Mouse (Mus musculus) heart, adult 2 months (tissue): ENCODE results near the gene Sema3b. TPM values are rescaled to one million over a fixed set of nuclear protein-coding genes. Genes with fewer than 3 reads are reported as not detected.

Experiments
- DNase-seq, 2 experiments: peaks; one replicate each; pipeline ENCODE4 v3.0.0; 2021
- H3K27ac ChIP-seq: fragments of 200-600 bp; 2 replicates; pipeline ENCODE4 v1.8.1; 2022
- H3K27me3 ChIP-seq: fragments of 200-500 bp; 2 replicates; pipeline ENCODE4 v1.6.1; 2012; ENCODE audit warnings: mild to moderate bottlenecking, low read length, inconsistent platforms, mixed read lengths; ENCODE audit not compliant: control insufficient read depth, insufficient read depth
- H3K36me3 ChIP-seq: fragments of 200-500 bp; 2 replicates; pipeline ENCODE4 v1.6.1; 2012; ENCODE audit warnings: low read length, inconsistent platforms; ENCODE audit not compliant: control insufficient read depth, insufficient read depth
- H3K4me1 ChIP-seq: fragments of 200-500 bp; 2 replicates; pipeline ENCODE4 v1.6.1; 2011; ENCODE audit warnings: low read length; ENCODE audit not compliant: control insufficient read depth, insufficient read depth
- H3K4me3 ChIP-seq: fragments of 200-600 bp; 2 replicates; pipeline ENCODE4 v1.8.1; 2022
- H3K79me2 ChIP-seq: fragments of 200-500 bp; replicated peaks from 2 replicates; pipeline ENCODE4 v1.6.1; 2012; ENCODE audit warnings: mild to moderate bottlenecking, inconsistent platforms, low read length, moderate library complexity, mixed read lengths; ENCODE audit not compliant: control insufficient read depth, insufficient read depth
- H3K9ac ChIP-seq: fragments of 200-500 bp; 2 replicates; pipeline ENCODE4 v1.6.1; 2012; ENCODE audit warnings: low read depth, mild to moderate bottlenecking, control low read depth, inconsistent platforms, low read length, mixed read lengths
- CTCF ChIP-seq: fragments of 200-600 bp; IDR thresholded peaks from 2 replicates; pipeline ENCODE4 v1.8.1; 2022; ENCODE audit warnings: antibody characterized with exemption, mild to moderate bottlenecking, moderate library complexity
- EP300 ChIP-seq: fragments of 200-500 bp; IDR thresholded peaks from 2 replicates; pipeline ENCODE4 v1.6.1; 2011; ENCODE audit warnings: low read depth, low read length, control low read depth; ENCODE audit not compliant: insufficient read depth
- POLR2A ChIP-seq: fragments of 200-500 bp; IDR thresholded peaks from 2 replicates; pipeline ENCODE4 v1.6.1; 2011; ENCODE audit warnings: mild to moderate bottlenecking, low read depth, low read length, control low read depth; ENCODE audit not compliant: insufficient read depth
- WGBS: fragments of 180-500 bp; shearing (Covaris S2); methylation state at CpG from one replicate; pipeline ENCODE4 v1.1.7; 2018; 5-methylcytosine and 5-hydroxymethylcytosine counted together
- intact Hi-C: fragments of 180-260 bp; cut with DNase I; formaldehyde crosslinking; loops from one replicate; pipeline ENCODE4 v1.15.1; 2025
- polyA plus RNA-seq: library from polyadenylated mRNA; depleted of rRNA; stranded (reverse); fragments of >200 nt; gene quantifications from 2 replicates; pipeline ENCODE4 v1.2.3, GENCODE M21; 2012
- total RNA-seq, 2 experiments: library from RNA; stranded (reverse); gene quantifications; 2 replicates each; pipeline ENCODE4 v1.2.3; 2021

The Sema3b gene
- total and polyA plus RNA-seq, 3 experiments = 19.9 to 33.7 (median 24.2) TPM

- Histone ChIP-seq H3K79me2 (no peaks in the 10 kb centered on the region), H3K36me3 (no peaks in the 10 kb centered on the region), H3K27ac (peak overlapping the region; percentile 79), H3K4me1 (no peaks in the 10 kb centered on the region; the same call in 1 of the 2 replicates), H3K27me3 (no peaks in the 10 kb centered on the region), H3K4me3 (peak overlapping the region; percentile 84), H3K9ac (peak overlapping the region; percentile 64)
- no peak for TF ChIP-seq CTCF
- intact Hi-C loops = no loop called here
- WGBS = 1% methylated on average over 33 of the region's 33 CpGs
- DNase-seq = no peak
Measured at GRCm38 (mm10) chr9:107587833-107588639, 21.0 kb downstream of the Sema3b start.

GRCm38 (mm10) chr9:107586974-107587832 is 21.8 kb downstream of the Sema3b start, which contains the start of gene Ifrd2:
TSS of gene Ifrd2 (plus strand) at chr9:107587642.
- intact Hi-C loops = no loop called here
- H3K9ac ChIP-seq = peak within 1 kb of the TSS; percentile 64
- H3K4me1 ChIP-seq = no peaks in the 10 kb centered on the region; the same call in 1 of the 2 replicates
- 9% methylated on average over 46 of the region's 46 CpGs for WGBS
- no peaks in the 10 kb centered on the region for H3K27me3 ChIP-seq
- DNase-seq = peak; percentile 95 to 99
- H3K4me3 ChIP-seq = peak within 1 kb of the TSS; percentile 84
- no peaks in the 10 kb centered on the region for H3K79me2 ChIP-seq
- TF ChIP-seq CTCF (no peak), EP300 (peak; percentile 80), POLR2A (peak; percentile 71)
- no peaks in the 10 kb centered on the region for H3K36me3 ChIP-seq
- peak within 1 kb of the TSS; percentile 79 for H3K27ac ChIP-seq

GRCm38 (mm10) chr9:107586504-107586903 is 22.5 kb downstream of the Sema3b start:
- Histone ChIP-seq H3K27ac (no peak overlapping the region), H3K79me2 (no peaks in the 10 kb centered on the region), H3K4me3 (no peak overlapping the region), H3K4me1 (no peaks in the 10 kb centered on the region; the same call in none of the 2 replicates), H3K27me3 (no peaks in the 10 kb centered on the region), H3K36me3 (no peaks in the 10 kb centered on the region), H3K9ac (no peak overlapping the region)
- no peak for TF ChIP-seq CTCF
- no peak for DNase-seq
- 79% methylated on average over 5 of the region's 5 CpGs for WGBS
- intact Hi-C loops = no loop called here

GRCm38 (mm10) chr9:107583174-107583573 is 25.9 kb downstream of the Sema3b start:
- no peak overlapping the region for H3K27ac ChIP-seq
- no peaks in the 10 kb centered on the region for H3K27me3 ChIP-seq
- no peak overlapping the region for H3K4me3 ChIP-seq
- DNase-seq = no peak
- H3K4me1 ChIP-seq = peaks cover 9% of the 10 kb centered on the region
- 92% methylated on average over 14 of the region's 14 CpGs for WGBS
- no peak overlapping the region for H3K9ac ChIP-seq
- no peaks in the 10 kb centered on the region for H3K36me3 ChIP-seq
- TF ChIP-seq POLR2A (no peak), EP300 (no peak), CTCF (no peak)
- no peaks in the 10 kb centered on the region for H3K79me2 ChIP-seq
- intact Hi-C loops = no loop called here

GRCm38 (mm10) chr9:107582509-107583062 is 26.4 kb downstream of the Sema3b start:
- TF ChIP-seq EP300 (no peak), POLR2A (no peak), CTCF (no peak)
- Histone ChIP-seq H3K36me3 (no peaks in the 10 kb centered on the region), H3K27me3 (no peaks in the 10 kb centered on the region), H3K4me1 (peaks cover 9% of the 10 kb centered on the region), H3K79me2 (no peaks in the 10 kb centered on the region), H3K4me3 (no peak overlapping the region), H3K9ac (no peak overlapping the region), H3K27ac (no peak overlapping the region)
- WGBS = 90% methylated on average over 7 of the region's 7 CpGs
- DNase-seq = no peak
- intact Hi-C loops = no loop called here

- no peaks in the 10 kb centered on the region for H3K79me2 ChIP-seq
- H3K36me3 ChIP-seq = no peaks in the 10 kb centered on the region
- no peak overlapping the region for H3K4me3 ChIP-seq
- H3K4me1 ChIP-seq = peaks cover 13% of the 10 kb centered on the region
- H3K9ac ChIP-seq = no peak overlapping the region; the same call in 1 of the 2 replicates
- intact Hi-C loops = no loop called here
- WGBS = 74% methylated on average over 4 of the region's 4 CpGs
- no peak for TF ChIP-seq POLR2A
- no peak for TF ChIP-seq CTCF
- no peak for TF ChIP-seq EP300
- no peak for DNase-seq
- peak overlapping the region; percentile 95 for H3K27ac ChIP-seq
- no peaks in the 10 kb centered on the region for H3K27me3 ChIP-seq
Measured at GRCm38 (mm10) chr9:107581584-107581983, 27.4 kb downstream of the Sema3b start.
